Mouse (Mus musculus) spleen, adult 10 weeks (tissue): ENCODE results near the gene Sox6. TPM values are rescaled to one million over a fixed set of nuclear protein-coding genes. Genes with fewer than 3 reads are reported as not detected.

Source experiments
- polyA plus RNA-seq: library from polyadenylated mRNA; stranded (reverse); fragments of 350-450 nt; fragmentation: Illumina TruSeq; extraction: RNeasy Lipid Tissue Mini Kit (QIAGEN cat#74804); gene quantifications from one replicate; pipeline ENCODE4 v1.2.3, GENCODE M21; 2015; ENCODE audit warnings: low replicate concordance; ENCODE audit not compliant: insufficient read depth

Sox6 gene
- 5.4 TPM for polyA plus RNA-seq

DNA sequence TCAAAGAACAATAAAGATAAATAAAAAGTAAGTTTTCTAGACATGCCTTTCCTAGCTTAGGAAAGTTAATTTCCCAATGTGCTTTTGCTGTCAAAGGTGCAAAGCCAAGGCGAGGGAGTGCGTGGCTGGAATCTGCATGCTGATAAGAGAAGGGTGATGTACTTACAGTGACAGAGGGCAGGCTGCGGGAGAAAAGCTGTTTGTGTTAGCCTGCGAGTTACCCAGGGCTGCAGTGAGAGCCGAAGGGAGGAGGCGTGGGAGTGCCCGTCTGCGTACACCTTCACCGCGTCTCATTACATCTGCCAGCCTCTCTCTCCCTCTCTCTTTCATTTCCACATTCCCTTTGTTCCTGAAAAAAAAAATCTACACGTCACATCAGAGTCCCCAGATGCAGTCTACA, at the start of gene Sox6:
Gene Sox6, minus strand, starts transcription at position 286 of the 400 bp plus-strand sequence.

GRCm38 (mm10) chr7:116084366-116084765, 45.8 kb upstream of the Sox6 start, which contains the start of gene Gm4353:
TSS of gene Gm4353 (minus strand) at chr7:116084635.

GRCm38 (mm10) chr7:116039196-116039537, 571 bp upstream of the Sox6 start, which contains the start of gene 1110004F10Rik:
TSS of gene 1110004F10Rik (plus strand) at chr7:116039397.

Other genes with a start within 250 kb of the Sox6 start
- gene 1110004F10Rik, start 601 bp upstream of the Sox6 start, polyA plus RNA-seq = 106 TPM
- 0.37 TPM for gene Gm4353, start 45.8 kb upstream of the Sox6 start, polyA plus RNA-seq